Mouse (Mus musculus) adrenal gland, postnatal 10 days (tissue): ENCODE measurements at regions not wholly inside any gene's neighbourhood (a gene's known extent, or its start where the extent isn't known, plus 50 kb on each side); places are given as distances from the start of the nearest gene placed in this dataset.

Experiments
- DNase-seq: peaks from one replicate; pipeline ENCODE4 v3.0.0; 2021; ENCODE audit warnings: mixed read lengths

DNA sequence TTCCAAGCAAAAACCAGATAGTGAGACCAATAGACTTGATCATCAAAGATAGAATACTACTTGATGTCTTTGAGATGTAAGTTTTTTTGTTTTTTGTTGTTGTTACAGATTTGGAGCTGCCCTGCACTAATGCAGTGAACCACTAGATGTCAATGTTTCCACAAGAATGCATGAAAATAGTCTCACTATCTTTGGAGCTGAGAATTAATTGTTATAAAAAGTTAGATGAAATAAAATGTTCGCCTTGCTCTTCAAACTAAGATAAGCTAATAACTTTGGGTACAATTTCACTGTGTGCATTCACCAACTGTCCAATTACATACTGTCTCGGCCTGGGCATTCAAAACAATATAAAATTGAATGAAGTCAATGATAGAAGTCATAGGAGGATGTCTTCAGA lies 223.2 kb upstream of the Agtr1b start:
- DNase-seq, result peak; percentile 36

- DNase-seq, result peak; percentile 4
Measured at GRCm38 (mm10) chr3:20551563-20551962, 184.6 kb upstream of the Agtr1b start.

GRCm38 (mm10) chr3:20543991-20544390 lies 177.0 kb upstream of the Agtr1b start:
- DNase-seq, result no peak

GRCm38 (mm10) chr3:20538492-20539004 lies 171.6 kb upstream of the Agtr1b start:
- no peak for DNase-seq

DNA sequence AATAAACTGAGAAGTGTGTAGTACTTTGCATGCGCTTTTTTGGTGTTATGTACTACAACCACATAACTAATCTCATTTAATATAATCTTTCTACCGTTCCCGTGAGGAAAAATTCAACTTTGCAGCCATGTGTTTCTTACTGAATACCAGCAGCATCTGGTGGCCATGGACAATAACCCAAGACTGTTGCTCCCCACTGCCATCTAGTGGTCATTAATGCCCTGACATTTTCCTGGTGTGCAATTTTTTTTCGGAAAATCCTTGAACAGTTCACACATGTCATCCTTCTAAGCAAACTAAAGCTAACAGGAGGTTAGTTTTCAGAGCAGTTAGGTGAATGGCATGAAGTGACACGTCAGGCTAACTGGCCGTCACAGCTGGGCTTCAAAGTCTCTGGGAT lies 153.8 kb upstream of the Agtr1b start:
- peak; percentile 41 for DNase-seq

DNA sequence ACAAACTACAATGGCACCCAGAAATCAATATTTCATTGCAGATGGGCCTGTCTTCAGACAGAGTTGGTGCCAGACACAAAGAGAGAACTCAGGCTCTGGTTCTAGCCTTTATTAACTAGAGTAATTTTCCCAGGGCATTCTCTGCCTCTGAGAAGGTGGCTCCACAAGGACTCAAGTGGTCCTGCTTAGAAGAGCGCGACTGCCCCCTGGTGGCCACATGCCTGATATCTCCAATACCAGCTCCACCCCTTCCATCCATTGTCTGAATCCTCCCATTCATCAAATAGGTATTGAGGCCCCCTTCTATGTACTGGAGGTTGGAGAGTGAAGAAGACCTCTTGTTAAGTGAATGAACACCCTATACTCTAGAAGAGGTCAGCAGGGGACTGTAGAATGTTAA lies 142.2 kb upstream of the Agtr1b start:
- DNase-seq, result peak; percentile 91

- peak; percentile 49 for DNase-seq
Measured at GRCm38 (mm10) chr3:20505546-20505945, 138.6 kb upstream of the Agtr1b start.
